Mouse (Mus musculus) cerebellum, postnatal 36 days (tissue): ENCODE measurements at regions not wholly inside any gene's neighbourhood (a gene's known extent, or its start where the extent isn't known, plus 50 kb on each side); places are given as distances from the start of the nearest gene placed in this dataset.

Experiments
- DNase-seq, 2 experiments: peaks; one replicate each; pipeline ENCODE4 v3.0.0; 2021 to 2022; ENCODE audit warnings: mixed read lengths in 2 of 2

DNA sequence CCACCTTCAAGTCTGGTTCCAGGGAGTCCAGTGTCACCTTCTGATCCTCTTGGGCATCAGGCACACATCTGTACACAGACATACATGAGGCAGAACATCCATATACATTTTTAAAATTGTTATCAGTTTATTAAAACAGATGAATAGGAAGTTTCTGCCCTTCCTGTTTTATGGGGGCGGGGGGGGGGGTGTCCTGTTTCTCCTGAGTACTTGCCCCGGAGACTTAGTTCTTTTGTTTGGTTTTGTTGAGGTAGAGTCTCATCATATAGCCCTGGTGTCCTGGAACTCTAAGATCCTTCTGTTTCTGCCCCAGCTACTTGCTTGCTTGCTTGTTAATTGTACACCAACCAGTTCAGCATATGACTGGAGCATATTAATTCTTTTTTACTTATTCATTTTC, 85.0 kb upstream of the Xpo1 start:
- DNase-seq: no peak

DNA sequence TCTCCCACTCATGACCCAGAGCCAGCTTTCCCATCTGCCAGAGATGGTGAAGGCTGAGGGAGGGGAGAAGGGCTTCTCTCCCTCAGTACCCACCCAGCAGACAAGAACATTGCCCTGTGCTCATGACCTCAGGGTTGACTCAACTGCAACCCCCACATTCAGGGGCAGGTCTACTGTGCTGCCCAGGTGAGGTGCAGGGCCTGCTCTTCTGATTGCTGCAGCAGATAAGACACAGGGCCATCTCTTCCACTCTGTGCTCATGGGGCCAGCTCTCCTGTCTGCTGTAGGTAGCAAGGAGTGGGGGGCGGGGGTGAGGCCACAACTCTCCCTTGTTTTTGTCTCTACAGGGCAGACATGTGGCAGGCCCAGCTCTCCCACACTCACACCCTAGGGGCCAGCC, 84.1 kb upstream of the Xpo1 start:
- no peak for DNase-seq

DNA sequence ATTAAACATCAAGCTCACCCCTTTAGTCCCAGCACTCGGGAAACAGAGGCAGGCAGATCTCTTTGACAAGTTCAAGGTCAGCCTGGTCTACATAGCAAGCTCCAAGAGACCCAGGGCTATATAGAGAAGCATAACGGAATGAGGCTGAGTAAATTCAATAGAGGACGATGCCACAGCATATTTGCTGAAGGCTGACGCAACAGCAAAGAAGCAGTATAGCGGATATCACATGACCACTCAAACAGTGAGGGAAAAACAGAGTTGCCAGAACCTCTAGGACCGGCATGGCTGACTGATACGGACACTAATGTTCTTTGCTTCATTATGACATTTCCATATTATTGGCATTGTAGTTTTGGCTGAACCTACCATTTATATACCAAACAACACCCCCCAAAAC, 74.2 kb upstream of the Xpo1 start:
- DNase-seq: no peak

DNA sequence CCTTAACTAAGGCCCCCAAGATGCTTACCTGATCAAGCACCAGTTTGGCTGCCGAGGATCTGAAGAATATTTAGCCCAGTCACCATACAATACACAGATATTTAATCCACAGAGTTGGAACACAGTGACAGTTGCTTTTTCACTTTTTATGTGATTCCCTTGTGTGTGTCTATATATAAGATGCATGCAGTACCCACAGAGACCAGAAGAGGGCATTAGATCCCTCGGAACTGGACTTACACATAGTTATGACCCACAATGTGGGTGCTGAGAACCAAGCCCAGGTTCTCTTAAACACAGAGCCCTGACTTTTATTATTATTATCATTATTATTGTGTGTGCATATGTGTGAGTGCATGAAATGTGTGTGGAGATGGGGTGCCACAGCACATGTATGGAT, 70.6 kb upstream of the Xpo1 start:
- no peak for DNase-seq

DNA sequence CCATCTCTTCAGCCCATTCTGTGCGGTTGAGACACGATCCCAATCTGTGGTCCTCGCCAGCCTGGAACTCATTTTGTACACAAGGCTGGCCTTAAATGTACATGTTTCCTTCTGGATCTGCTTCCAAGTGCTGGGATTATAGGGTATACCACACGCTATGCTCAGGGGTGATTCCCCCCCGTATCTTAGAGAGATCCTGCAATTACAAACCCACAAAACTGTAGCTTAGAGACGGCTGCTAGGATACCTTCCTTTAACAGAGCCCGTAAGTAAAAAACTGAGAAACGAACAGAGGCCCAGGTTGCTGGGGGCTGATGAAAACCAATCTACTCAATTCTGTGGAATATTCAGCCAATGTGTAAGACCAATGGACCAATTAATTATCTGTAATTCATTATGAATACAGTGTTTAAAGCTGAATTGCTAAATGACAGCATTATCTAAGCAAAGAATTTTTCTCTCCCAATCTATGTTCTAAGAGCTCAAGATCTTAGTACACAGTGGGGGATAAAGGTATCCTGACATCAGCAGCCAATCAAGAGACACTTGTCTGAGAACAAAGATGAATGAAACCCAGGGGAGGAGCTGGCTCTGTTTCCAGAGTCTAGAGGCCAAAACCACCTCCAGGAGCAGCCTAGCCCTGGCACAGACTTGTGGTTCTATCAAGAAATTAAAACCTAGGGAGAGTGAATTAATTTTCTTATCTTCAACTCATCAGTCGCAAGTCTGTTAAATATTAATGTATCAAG, 54.0 kb upstream of the Xpo1 start:
- DNase-seq: no peak

DNA sequence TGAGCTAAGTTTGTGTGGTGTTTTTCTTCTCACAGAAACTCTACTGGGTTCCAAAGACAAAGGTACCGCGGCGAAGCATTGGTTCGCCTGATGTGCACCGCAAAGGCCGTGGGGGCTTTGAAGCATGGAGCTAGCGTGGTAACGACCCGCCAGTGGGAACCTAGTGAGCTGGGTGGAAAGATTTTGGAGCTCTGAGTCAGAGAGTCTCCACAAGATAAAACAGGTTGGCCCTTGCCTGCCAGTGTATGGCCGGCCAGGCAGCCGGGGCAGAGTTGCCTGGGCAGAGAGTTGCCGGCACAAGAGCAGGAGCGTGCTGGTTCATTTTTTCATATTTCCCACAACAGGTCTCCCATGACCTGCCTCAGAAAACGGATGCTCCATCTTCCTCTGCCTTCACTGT, 52.3 kb upstream of the Xpo1 start:
- DNase-seq: no peak

DNA sequence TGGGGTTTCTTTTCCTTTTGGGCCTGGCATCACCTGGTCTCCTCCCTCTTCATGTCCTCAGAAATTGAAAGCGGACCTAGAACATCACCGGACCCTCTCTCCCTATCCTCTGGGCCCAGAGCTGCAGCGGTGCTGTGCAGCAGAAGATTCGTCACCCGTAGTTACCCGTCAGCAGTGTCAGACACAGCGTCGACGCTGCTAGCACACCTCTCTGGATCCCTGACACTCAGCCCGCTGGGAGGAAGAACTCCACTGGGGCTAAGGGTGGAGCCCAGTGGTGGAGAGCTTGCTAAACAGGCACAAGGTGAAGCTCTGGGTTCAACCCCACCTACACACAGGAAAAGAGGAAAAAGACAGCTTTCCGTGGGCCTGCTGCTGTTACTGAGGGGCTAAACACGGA, 51.8 kb upstream of the Xpo1 start:
- DNase-seq: no peak
